Mouse (Mus musculus): Measurements from ENCODE around the gene Itga9. TPM values are rescaled to one million over a fixed set of nuclear protein-coding genes. Genes with fewer than 3 reads are reported as not detected.
A peak's percentile ranks its signal among the peaks of the same experiment; 100 is the strongest.

The Itga9 gene
- total RNA-seq, 1 experiment from 2014 or later: 4.7 TPM

GRCm38 (mm10) chr9:118845003-118845402 is 238.5 kb downstream of the Itga9 start:
- ATAC-seq (replicated peaks in 1 of 2; ENCODE audit: insufficient read depth in 1 of 2, low FRiP score in 2 of 2, low TSS enrichment in 1 of 2, low read depth in 1 of 2, poor library complexity in 2 of 2, severe bottlenecking in 2 of 2): no peak

GRCm38 (mm10) chr9:118846766-118847165 is 240.3 kb downstream of the Itga9 start:
- ATAC-seq (replicated peaks in 1 of 2; ENCODE audit: insufficient read depth in 1 of 2, low FRiP score in 2 of 2, low TSS enrichment in 1 of 2, low read depth in 1 of 2, poor library complexity in 2 of 2, severe bottlenecking in 2 of 2): no peak

- ATAC-seq (replicated peaks in 1 of 2; ENCODE audit: insufficient read depth in 1 of 2, low FRiP score in 2 of 2, low TSS enrichment in 1 of 2, low read depth in 1 of 2, poor library complexity in 2 of 2, severe bottlenecking in 2 of 2): 0 out of 4 replicates have a peak, but pooled peaks have one; percentile 15 to 30
Observed at GRCm38 (mm10) chr9:118856665-118857064, 250.2 kb downstream of the Itga9 start.

GRCm38 (mm10) chr9:118860613-118861141 is 254.2 kb downstream of the Itga9 start:
- no peak for ATAC-seq (replicated peaks in 1 of 2; ENCODE audit: insufficient read depth in 1 of 2, low FRiP score in 2 of 2, low TSS enrichment in 1 of 2, low read depth in 1 of 2, poor library complexity in 2 of 2, severe bottlenecking in 2 of 2)

- no peak for ATAC-seq (replicated peaks in 1 of 2; ENCODE audit: insufficient read depth in 1 of 2, low FRiP score in 2 of 2, low TSS enrichment in 1 of 2, low read depth in 1 of 2, poor library complexity in 2 of 2, severe bottlenecking in 2 of 2)
Observed at GRCm38 (mm10) chr9:118862214-118862613, 255.7 kb downstream of the Itga9 start.

GRCm38 (mm10) chr9:118862852-118863260 is 256.4 kb downstream of the Itga9 start:
- ATAC-seq (replicated peaks in 1 of 2; ENCODE audit: insufficient read depth in 1 of 2, low FRiP score in 2 of 2, low TSS enrichment in 1 of 2, low read depth in 1 of 2, poor library complexity in 2 of 2, severe bottlenecking in 2 of 2): peak; percentile 69 to 78

GRCm38 (mm10) chr9:118863528-118863927 is 257.0 kb downstream of the Itga9 start:
- ATAC-seq (replicated peaks in 1 of 2; ENCODE audit: insufficient read depth in 1 of 2, low FRiP score in 2 of 2, low TSS enrichment in 1 of 2, low read depth in 1 of 2, poor library complexity in 2 of 2, severe bottlenecking in 2 of 2): no peak

GRCm38 (mm10) chr9:118866949-118867348 is 260.5 kb downstream of the Itga9 start:
- no peak for ATAC-seq (replicated peaks in 1 of 2; ENCODE audit: insufficient read depth in 1 of 2, low FRiP score in 2 of 2, low TSS enrichment in 1 of 2, low read depth in 1 of 2, poor library complexity in 2 of 2, severe bottlenecking in 2 of 2)

GRCm38 (mm10) chr9:118867851-118868250 is 261.4 kb downstream of the Itga9 start:
- no peak for ATAC-seq (replicated peaks in 1 of 2; ENCODE audit: insufficient read depth in 1 of 2, low FRiP score in 2 of 2, low TSS enrichment in 1 of 2, low read depth in 1 of 2, poor library complexity in 2 of 2, severe bottlenecking in 2 of 2)

GRCm38 (mm10) chr9:118871089-118871488 is 264.6 kb downstream of the Itga9 start:
- 0 out of 4 replicates have a peak, but pooled peaks of 1 of the 2 experiments have one; percentile 38 for ATAC-seq (replicated peaks in 1 of 2; ENCODE audit: insufficient read depth in 1 of 2, low FRiP score in 2 of 2, low TSS enrichment in 1 of 2, low read depth in 1 of 2, poor library complexity in 2 of 2, severe bottlenecking in 2 of 2)

- no peak for ATAC-seq (replicated peaks in 1 of 2; ENCODE audit: insufficient read depth in 1 of 2, low FRiP score in 2 of 2, low TSS enrichment in 1 of 2, low read depth in 1 of 2, poor library complexity in 2 of 2, severe bottlenecking in 2 of 2)
Observed at GRCm38 (mm10) chr9:118873031-118873430, 266.5 kb downstream of the Itga9 start.

GRCm38 (mm10) chr9:118873596-118873995 is 267.1 kb downstream of the Itga9 start:
- no peak for ATAC-seq (replicated peaks in 1 of 2; ENCODE audit: insufficient read depth in 1 of 2, low FRiP score in 2 of 2, low TSS enrichment in 1 of 2, low read depth in 1 of 2, poor library complexity in 2 of 2, severe bottlenecking in 2 of 2)

GRCm38 (mm10) chr9:118875705-118876104 is 269.2 kb downstream of the Itga9 start:
- ATAC-seq (replicated peaks in 1 of 2; ENCODE audit: insufficient read depth in 1 of 2, low FRiP score in 2 of 2, low TSS enrichment in 1 of 2, low read depth in 1 of 2, poor library complexity in 2 of 2, severe bottlenecking in 2 of 2): no peak

GRCm38 (mm10) chr9:118876902-118877301 is 270.4 kb downstream of the Itga9 start:
- peak; percentile 29 to 33; a peak in 2 of 4 replicates for ATAC-seq (replicated peaks in 1 of 2; ENCODE audit: insufficient read depth in 1 of 2, low FRiP score in 2 of 2, low TSS enrichment in 1 of 2, low read depth in 1 of 2, poor library complexity in 2 of 2, severe bottlenecking in 2 of 2)

GRCm38 (mm10) chr9:118877365-118878008 is 271.0 kb downstream of the Itga9 start:
- no peak for ATAC-seq (replicated peaks in 1 of 2; ENCODE audit: insufficient read depth in 1 of 2, low FRiP score in 2 of 2, low TSS enrichment in 1 of 2, low read depth in 1 of 2, poor library complexity in 2 of 2, severe bottlenecking in 2 of 2)

GRCm38 (mm10) chr9:118878596-118878995 is 272.1 kb downstream of the Itga9 start:
- ATAC-seq (replicated peaks in 1 of 2; ENCODE audit: insufficient read depth in 1 of 2, low FRiP score in 2 of 2, low TSS enrichment in 1 of 2, low read depth in 1 of 2, poor library complexity in 2 of 2, severe bottlenecking in 2 of 2): no peak

- peak in 1 of 2 experiments; percentile 68; a peak in 2 of 4 replicates for ATAC-seq (replicated peaks in 1 of 2; ENCODE audit: insufficient read depth in 1 of 2, low FRiP score in 2 of 2, low TSS enrichment in 1 of 2, low read depth in 1 of 2, poor library complexity in 2 of 2, severe bottlenecking in 2 of 2)
Observed at GRCm38 (mm10) chr9:118881281-118881945, 274.9 kb downstream of the Itga9 start.

GRCm38 (mm10) chr9:118881946-118882284 is 275.4 kb downstream of the Itga9 start:
- ATAC-seq (replicated peaks in 1 of 2; ENCODE audit: insufficient read depth in 1 of 2, low FRiP score in 2 of 2, low TSS enrichment in 1 of 2, low read depth in 1 of 2, poor library complexity in 2 of 2, severe bottlenecking in 2 of 2): no peak
